Mouse (Mus musculus): ENCODE measurements around the gene Fam84b.

The Fam84b gene

GRCm38 (mm10) chr15:60833476-60834218 lies 19.9 kb downstream of the Fam84b start:
- no peak for DNase-seq (ENCODE audit: low spot score)

DNA sequence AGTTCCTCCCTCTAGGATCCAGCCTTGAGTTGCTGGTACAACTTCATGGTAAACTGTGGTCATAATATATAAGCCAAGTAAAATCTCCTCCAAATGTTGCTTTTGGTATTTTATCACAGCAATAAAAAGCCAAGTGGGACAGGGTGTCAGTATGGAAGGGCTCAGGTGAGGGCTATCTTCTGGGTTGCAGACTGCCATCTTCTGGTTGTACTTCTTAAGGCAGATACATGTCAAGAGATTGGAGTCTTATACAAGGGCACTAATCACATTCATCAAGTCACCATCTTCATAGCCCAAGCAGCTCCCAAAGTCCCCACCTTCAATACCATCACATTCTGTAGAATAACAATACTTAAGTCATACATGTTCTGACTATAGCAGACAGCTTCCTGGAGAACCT lies 21.0 kb downstream of the Fam84b start:
- no peak for DNase-seq (ENCODE audit: low spot score)

DNA sequence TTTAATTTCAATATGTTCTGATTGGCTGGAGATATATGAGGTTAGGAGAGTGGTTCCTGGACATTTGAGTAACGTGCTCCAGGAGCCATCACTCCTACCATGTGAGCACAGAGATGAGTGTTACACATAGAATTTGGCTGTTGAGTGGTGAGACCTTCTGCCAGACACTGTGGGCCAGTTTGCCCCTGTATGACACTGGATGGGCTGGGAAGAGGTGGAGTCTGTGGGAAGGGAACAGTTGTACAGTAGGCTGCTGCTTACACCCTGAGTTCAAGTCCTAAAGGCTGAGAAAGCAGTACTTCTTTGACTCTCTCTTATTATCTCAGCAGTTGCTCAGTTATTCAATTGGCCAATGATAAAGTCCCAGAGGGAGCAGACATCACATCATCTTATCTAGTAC lies 27.4 kb downstream of the Fam84b start:
- DNase-seq (ENCODE audit: low spot score) = no peak

DNA sequence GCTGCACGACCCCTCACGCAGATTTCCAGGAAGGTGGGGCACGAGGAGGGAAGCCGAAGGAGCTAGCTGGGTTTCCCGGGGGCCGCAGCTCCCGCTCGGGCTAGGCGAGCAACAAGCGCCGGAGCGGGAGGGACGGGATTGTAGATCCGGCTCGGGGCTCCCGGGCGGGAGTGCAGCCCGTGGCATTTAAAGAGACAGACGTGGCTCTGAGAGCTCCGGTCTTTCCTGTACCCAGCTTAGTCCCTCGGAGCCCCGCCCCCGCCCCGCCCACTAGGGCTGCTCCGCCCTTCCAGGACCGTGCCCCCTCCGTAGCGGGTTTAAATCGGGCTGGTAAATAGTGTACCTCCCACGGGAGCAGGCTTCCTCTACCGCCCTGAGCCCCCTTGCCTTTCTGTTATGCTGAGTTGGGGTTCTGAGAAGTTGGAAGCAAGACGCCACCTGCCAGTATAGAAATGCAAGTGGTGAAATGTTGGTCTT lies 28.8 kb downstream of the Fam84b start:
- peak; percentile 91 for DNase-seq (ENCODE audit: low spot score)

GRCm38 (mm10) chr15:60823870-60824709 lies 29.5 kb downstream of the Fam84b start:
- peak; percentile 15 for DNase-seq (ENCODE audit: low spot score)

- DNase-seq (ENCODE audit: low spot score) = no peak
Observed at GRCm38 (mm10) chr15:60823620-60823869, 30.0 kb downstream of the Fam84b start.

DNA sequence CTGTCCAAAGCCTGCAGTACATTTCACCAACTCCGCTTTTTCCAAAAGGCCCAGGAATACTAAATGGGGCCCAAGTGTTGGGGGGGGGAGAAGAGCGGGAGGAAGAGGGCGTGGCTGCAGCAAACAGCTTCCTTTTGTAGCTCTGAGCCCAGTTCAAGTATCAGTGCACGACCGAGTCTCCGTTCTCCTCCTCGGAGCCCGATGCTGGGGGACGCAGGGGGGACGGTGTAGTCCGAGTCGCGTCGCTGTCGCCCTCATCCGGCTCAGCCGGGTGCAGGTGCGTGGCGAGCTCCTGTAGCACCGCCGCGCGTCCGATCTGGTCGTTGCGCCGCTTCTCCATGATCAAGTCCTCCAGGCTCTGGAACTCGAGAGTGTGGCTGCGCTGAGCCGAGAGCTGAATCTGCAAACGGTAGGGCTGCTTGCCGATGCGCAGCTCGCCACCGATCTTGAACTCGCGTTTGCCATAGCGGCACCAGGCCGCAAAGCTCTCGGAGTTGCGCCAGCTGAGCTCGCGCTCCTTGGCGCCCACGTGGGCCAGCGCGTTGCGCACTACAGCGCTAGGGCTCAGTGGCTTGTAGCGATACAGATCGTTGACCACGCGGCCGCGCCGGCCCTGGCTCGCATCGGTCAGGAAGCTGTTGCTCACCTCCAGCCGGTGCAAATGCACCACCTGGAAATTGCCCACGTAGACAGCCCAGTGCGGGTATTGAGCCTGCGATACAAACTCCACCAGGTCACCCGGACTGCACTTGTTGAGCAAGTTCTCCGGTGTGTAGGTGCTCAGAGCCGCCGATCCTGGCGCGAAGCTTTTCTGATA lies 30.6 kb downstream of the Fam84b start:
- peak; percentile 65 for DNase-seq (ENCODE audit: low spot score)

GRCm38 (mm10) chr15:60822101-60822802 lies 31.3 kb downstream of the Fam84b start:
- peak; percentile 28 for DNase-seq (ENCODE audit: low spot score)

DNA sequence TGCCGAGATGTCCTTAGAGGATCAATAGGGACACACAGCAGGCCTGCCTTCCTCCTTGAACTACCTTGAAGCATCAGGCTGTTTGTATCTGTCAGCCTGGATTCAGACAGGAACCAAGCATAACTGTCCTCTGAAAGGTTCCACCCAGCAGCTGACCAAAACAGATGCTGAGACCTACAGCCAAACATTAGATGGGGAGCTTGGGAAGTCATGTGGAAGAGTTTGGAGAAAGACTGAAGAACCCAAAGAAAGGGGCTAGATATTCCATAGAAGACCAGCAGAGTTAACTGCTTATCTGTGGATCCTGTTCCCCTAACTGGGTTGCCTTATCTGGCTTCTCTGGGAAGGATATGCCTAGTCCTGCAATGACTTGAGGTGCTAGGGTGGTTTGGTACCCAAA lies 35.1 kb downstream of the Fam84b start:
- no peak for DNase-seq (ENCODE audit: low spot score)

GRCm38 (mm10) chr15:60816478-60816877 lies 37.1 kb downstream of the Fam84b start:
- no peak for DNase-seq (ENCODE audit: low spot score)

DNA sequence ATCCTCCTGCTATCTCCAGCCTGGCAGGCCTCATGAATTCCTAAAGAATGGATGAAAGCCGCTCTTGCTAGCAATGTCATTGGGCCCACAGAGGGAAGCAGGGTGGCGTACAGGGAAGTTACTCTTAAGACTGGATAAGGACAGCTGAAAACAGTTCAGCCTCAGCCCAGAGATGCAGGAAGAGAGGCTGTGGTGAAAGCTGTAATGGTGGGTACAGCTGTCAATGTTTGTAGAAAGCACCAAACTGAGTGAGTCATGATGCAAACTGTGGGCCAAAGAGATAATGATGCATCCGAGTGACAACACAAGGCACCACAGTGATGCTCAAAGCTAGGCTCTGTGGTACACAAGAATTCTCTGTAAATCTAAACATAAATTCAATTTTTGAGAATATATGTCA lies 39.0 kb downstream of the Fam84b start:
- no peak for DNase-seq (ENCODE audit: low spot score)

GRCm38 (mm10) chr15:60793041-60793673 lies 60.4 kb downstream of the Fam84b start:
- no peak for DNase-seq (ENCODE audit: low spot score)

DNA sequence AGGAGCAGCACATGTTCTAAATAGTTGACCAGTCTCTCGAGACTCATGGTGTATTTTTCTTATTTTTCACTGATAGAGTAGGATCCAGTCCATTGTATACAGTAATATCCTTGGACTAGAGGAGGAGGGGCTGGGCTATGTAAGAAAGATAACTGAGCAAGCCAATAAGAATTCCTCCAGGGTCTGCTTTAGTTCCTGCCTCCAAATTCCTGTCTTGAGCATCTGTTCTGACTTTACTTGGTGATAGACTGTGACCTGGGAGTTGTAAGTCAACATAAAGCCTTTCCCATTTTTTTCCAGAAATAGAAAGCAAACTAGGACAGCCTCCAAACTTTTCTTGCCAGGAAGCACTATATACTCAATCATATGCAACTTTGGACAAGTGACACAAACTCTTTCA lies 64.5 kb downstream of the Fam84b start:
- DNase-seq (ENCODE audit: low spot score) = no peak

GRCm38 (mm10) chr15:60783761-60784160 lies 69.8 kb downstream of the Fam84b start:
- no peak for DNase-seq (ENCODE audit: low spot score)

GRCm38 (mm10) chr15:60779531-60779973 lies 74.0 kb downstream of the Fam84b start:
- DNase-seq (ENCODE audit: low spot score) = no peak

DNA sequence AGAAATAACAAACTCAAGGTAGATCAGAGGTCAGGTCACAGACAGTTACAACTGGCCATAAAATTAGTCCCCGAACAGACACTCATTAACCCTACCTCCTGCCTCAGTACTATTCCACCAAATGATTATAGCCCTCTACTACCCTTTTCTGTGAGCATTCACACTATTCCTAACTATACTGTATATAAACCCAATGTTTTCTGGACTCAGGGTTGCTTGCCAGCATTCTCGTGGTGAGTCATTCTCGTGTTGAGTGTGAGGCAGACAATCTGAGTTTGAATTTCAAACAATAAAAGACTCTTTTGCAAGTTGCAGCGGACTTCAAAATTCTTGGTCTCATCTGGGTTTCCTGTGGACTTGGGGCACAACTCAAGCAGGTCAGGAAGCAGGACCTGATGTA lies 74.5 kb downstream of the Fam84b start:
- no peak for DNase-seq (ENCODE audit: low spot score)

Measured in ovary, adult 18-20 months (tissue).